Mouse (Mus musculus) inflammation-experienced regulatory T-cells (primary cell): ENCODE data around the gene Lpar5. TPM values are rescaled to one million over a fixed set of nuclear protein-coding genes. Genes with fewer than 3 reads are reported as not detected.

Experiments used
- polyA plus RNA-seq, 2 experiments: library from polyadenylated mRNA; unstranded; fragments of 100-300 nt; shearing (Covaris generic); gene quantifications; one replicate each; pipeline ENCODE4 v1.2.1; 2017

The Lpar5 gene
- 10 to 100 TPM; 19.2 to 25.7 TPM for polyA plus RNA-seq

GRCm38 (mm10) chr6:125067571-125067995, at the start of gene Lpar5:
Gene Lpar5, plus strand, starts transcription at chr6:125067920.

GRCm38 (mm10) chr6:125039533-125040153, 28.1 kb upstream of the Lpar5 start, which contains the start of gene Ing4:
Gene Ing4, plus strand, starts transcription at chr6:125039760.

GRCm38 (mm10) chr6:125049678-125050077, 18.0 kb upstream of the Lpar5 start, which contains the start of gene Acrbp:
Gene Acrbp, plus strand, starts transcription at chr6:125049689.

DNA sequence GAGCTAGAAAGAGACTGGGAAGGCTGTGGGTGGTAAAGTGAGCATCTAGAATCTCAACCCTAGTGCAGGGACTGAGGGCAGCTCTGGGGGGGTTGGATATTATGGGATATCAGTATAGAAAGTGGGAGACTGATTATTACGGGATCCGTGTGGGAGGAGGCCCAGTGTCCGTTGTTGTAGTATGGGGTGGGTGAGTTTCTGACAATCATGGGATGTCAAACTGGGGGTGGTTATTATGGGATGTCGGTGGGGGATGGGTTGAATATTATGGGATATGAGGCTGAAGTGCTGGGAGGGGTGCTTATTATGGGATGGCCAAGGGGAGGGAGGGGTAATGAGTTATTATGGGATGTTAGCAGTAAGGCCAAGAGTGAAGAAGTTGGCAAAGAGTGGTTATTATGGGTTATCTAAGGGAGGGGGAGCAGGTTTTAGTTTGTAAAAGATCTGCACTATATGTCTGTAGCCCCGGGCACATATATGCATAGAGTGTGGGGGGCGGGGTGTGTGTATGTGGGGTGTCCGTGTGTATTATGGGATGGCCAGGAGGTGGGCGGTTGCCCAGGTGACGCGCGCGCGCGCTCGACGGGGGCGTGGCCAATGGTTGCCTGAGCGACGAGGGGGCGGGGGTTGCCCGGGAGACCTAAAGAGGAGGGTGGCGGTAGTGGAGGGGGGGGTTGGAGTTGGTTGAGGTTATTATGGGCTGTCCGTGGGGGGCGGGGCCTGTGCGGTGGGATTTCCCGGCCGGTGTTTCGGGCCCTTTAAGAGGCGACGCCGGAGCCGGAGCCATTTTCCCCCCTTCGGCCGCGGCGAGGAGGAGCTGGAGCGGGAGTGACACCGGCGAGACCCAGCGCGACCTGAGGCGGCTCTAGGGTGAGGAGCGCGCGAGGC, 27.9 kb downstream of the Lpar5 start, which contains the start of gene Chd4:
TSS of gene Chd4 (plus strand) at position 591 of the 888 bp plus-strand sequence.

GRCm38 (mm10) chr6:125131302-125132156, 63.8 kb downstream of the Lpar5 start, which contains the start of gene Nop2:
Gene Nop2, plus strand, starts transcription at chr6:125131909.

Other genes with a start within 250 kb of the Lpar5 start
- 100 to 1,000 TPM in 1 of 2 experiments, 10 to 100 TPM in 1; 96.6 to 112 TPM for gene Usp5, start 238.4 kb upstream of the Lpar5 start, polyA plus RNA-seq
- 1 to 10 TPM; 2.0 to 4.3 TPM for gene Cdca3, start 238.4 kb upstream of the Lpar5 start, polyA plus RNA-seq
- gene Gnb3, start 227.6 kb upstream of the Lpar5 start, polyA plus RNA-seq = under 1 TPM; 0.28 to 0.76 TPM
- gene P3h3, start 210.2 kb upstream of the Lpar5 start, polyA plus RNA-seq = 1 to 10 TPM in 1 of 2 experiments, not detected in 1; 1.2 TPM
- under 1 TPM; 0.11 to 0.89 TPM for gene Gpr162, start 203.9 kb upstream of the Lpar5 start, polyA plus RNA-seq
- gene Cd4, start 179.7 kb upstream of the Lpar5 start, polyA plus RNA-seq = 100 to 1,000 TPM; 455 to 600 TPM
- 10 to 100 TPM in 1 of 2 experiments, 1 to 10 TPM in 1; 9.9 to 11.9 TPM for gene Lag3, start 156.2 kb upstream of the Lpar5 start, polyA plus RNA-seq
- 10 to 100 TPM; 35.8 to 45.4 TPM for gene Ptms, start 147.8 kb upstream of the Lpar5 start, polyA plus RNA-seq
- 100 to 1,000 TPM; 176 to 183 TPM for gene Mlf2, start 136.5 kb upstream of the Lpar5 start, polyA plus RNA-seq
- 10 to 100 TPM; 69.8 to 77.3 TPM for gene Cops7a, start 102.4 kb upstream of the Lpar5 start, polyA plus RNA-seq
- gene Pianp, start 71.2 kb upstream of the Lpar5 start, polyA plus RNA-seq = under 1 TPM in 1 of 2 experiments, not detected in 1; 0.45 TPM
- 10 to 100 TPM; 68.0 to 76.1 TPM for gene Zfp384, start 58.8 kb upstream of the Lpar5 start, polyA plus RNA-seq
- 10 to 100 TPM; 85.4 to 87.6 TPM for gene Ing4, start 28.2 kb upstream of the Lpar5 start, polyA plus RNA-seq
- 10 to 100 TPM; 20.3 to 33.0 TPM for gene Acrbp, start 18.2 kb upstream of the Lpar5 start, polyA plus RNA-seq
- gene Chd4, start 28.1 kb downstream of the Lpar5 start, polyA plus RNA-seq = 10 to 100 TPM; 50.7 to 54.2 TPM
- 10 to 100 TPM; 44.4 to 53.1 TPM for gene Nop2, start 64.0 kb downstream of the Lpar5 start, polyA plus RNA-seq
- gene Iffo1, start 77.3 kb downstream of the Lpar5 start, polyA plus RNA-seq = 10 to 100 TPM; 30.3 to 30.4 TPM
- 100 to 1,000 TPM; 230 to 258 TPM for gene Gapdh, start 98.5 kb downstream of the Lpar5 start, polyA plus RNA-seq
- gene Ncapd2, start 123.8 kb downstream of the Lpar5 start, polyA plus RNA-seq = 10 to 100 TPM; 22.3 to 23.4 TPM
- 10 to 100 TPM; 77.6 to 84.4 TPM for gene Mrpl51, start 123.9 kb downstream of the Lpar5 start, polyA plus RNA-seq
- gene Vamp1, start 147.6 kb downstream of the Lpar5 start, polyA plus RNA-seq = 10 to 100 TPM; 43.8 TPM
- 100 to 1,000 TPM in 1 of 2 experiments, 10 to 100 TPM in 1; 98.8 to 118 TPM for gene Tapbpl, start 163.9 kb downstream of the Lpar5 start, polyA plus RNA-seq
- gene Cd27, start 169.1 kb downstream of the Lpar5 start, polyA plus RNA-seq = 100 to 1,000 TPM; 493 to 591 TPM
- gene Tuba3a, start 218.1 kb downstream of the Lpar5 start, polyA plus RNA-seq = 1 to 10 TPM in 1 of 2 experiments, under 1 TPM in 1; 0.61 to 2.1 TPM
- gene Ltbr, start 246.0 kb downstream of the Lpar5 start, polyA plus RNA-seq = 1 to 10 TPM in 1 of 2 experiments, not detected in 1; 1.0 TPM